Mouse (Mus musculus): ENCODE data around the gene Dennd5b. TPM values are rescaled to one million over a fixed set of nuclear protein-coding genes. Genes with fewer than 3 reads are reported as not detected.

Dennd5b gene
- polyA plus RNA-seq, 1 experiment from 2014 or later: 10.9 TPM

DNA sequence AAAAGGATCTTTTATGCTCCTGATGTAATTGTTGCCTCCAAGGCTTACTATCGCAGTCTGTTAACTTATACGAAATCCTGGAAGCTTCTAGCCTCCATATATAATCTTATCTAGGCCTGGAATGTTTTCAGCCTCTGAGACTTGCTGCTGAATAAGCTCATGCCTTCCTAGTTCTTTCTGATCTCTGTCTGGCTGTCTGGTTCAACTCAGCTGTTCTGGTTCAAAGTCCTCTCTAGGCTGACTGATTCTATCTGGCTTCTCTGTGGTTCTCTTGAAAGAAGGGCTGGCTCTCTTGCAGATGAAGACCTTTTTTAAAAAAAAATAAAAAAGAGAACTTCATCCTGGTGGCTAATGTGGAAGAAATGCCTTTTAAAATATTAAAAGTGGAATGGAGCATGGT, 128.6 kb downstream of the Dennd5b start:
- no peaks in the 10 kb centered on the region for H3K36me3 ChIP-seq (ENCODE audit: control insufficient read depth, insufficient read depth, low read length)
- ATAC-seq (no peak), DNase-seq (ENCODE audit: low spot score) (no peak)
- no peak overlapping the region for H3K4me3 ChIP-seq (ENCODE audit: low read depth, low read length)
- no peak overlapping the region for H3K4me2 ChIP-seq (ENCODE audit: low read length)
- no peak overlapping the region for H3K27ac ChIP-seq (ENCODE audit: low read depth, low read length)
- no peaks in the 10 kb centered on the region for H3K9me3 ChIP-seq (replicated peaks; ENCODE audit: control insufficient read depth, low read length)
- H3K4me1 ChIP-seq (ENCODE audit: control insufficient read depth, insufficient read depth, low read length): no peaks in the 10 kb centered on the region
- 81% methylated on average over 2 of the region's 2 CpGs for WGBS
- no peaks in the 10 kb centered on the region for H3K27me3 ChIP-seq (replicated peaks; ENCODE audit: control insufficient read depth, insufficient read depth, low read length)
- no peak overlapping the region for H3K9ac ChIP-seq (ENCODE audit: low read length)

DNA sequence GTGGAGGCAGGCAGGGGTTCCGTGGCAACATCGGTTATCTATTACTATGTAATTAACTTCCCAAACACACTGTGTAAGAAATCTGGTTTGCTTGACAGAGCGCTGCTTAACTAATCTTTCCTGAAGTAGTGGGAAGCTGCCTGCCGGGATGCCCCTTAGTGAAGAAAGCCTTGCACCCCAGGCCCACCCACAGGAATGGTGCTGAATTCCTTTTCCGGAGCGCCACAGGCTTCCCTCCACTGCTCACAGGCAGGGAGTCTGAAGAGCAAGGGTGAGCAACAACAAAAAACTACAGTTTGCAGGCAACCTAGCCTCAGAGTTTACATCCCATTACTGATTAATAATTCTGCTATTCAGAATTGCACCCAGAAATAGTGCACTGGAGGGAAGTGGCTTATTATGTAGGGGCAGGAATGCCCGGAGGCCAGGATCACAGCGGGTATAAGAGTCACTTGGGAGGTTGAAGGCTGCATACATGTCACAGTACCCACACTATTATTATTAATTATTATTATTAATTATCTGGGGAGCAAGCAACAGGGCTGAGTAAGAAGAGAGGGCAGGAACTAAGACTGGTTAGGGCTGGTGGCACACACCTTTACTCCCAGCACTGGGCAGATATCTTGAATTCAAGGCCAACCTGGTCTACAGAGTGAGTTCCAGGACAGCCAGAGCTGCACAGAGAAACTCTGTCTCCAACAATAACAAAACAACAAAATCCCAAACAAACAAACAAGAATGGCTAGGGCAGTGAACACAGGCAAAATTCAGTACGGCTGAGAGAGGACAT, 129.2 kb downstream of the Dennd5b start:
- no peaks in the 10 kb centered on the region for H3K27me3 ChIP-seq (replicated peaks; ENCODE audit: control insufficient read depth, insufficient read depth, low read length)
- H3K9ac ChIP-seq (ENCODE audit: low read length): no peak overlapping the region
- 18% methylated on average over 9 of the region's 9 CpGs for WGBS
- no peaks in the 10 kb centered on the region for H3K4me1 ChIP-seq (ENCODE audit: control insufficient read depth, insufficient read depth, low read length)
- H3K9me3 ChIP-seq (replicated peaks; ENCODE audit: control insufficient read depth, low read length): no peaks in the 10 kb centered on the region
- H3K4me3 ChIP-seq (ENCODE audit: low read depth, low read length): no peak overlapping the region
- ATAC-seq (no peak), DNase-seq (ENCODE audit: low spot score) (no peak)
- no peak overlapping the region for H3K27ac ChIP-seq (ENCODE audit: low read depth, low read length)
- no peak overlapping the region for H3K4me2 ChIP-seq (ENCODE audit: low read length)
- no peaks in the 10 kb centered on the region for H3K36me3 ChIP-seq (ENCODE audit: control insufficient read depth, insufficient read depth, low read length)

GRCm38 (mm10) chr6:148971385-148971940, 130.0 kb downstream of the Dennd5b start:
- no peak for DNase-seq (ENCODE audit: low spot score)
- Histone ChIP-seq H3K27me3 (replicated peaks; ENCODE audit: control insufficient read depth, insufficient read depth, low read length) (no peaks in the 10 kb centered on the region), H3K4me1 (ENCODE audit: control insufficient read depth, insufficient read depth, low read length) (no peaks in the 10 kb centered on the region), H3K27ac (ENCODE audit: low read depth, low read length) (no peak overlapping the region), H3K9me3 (replicated peaks; ENCODE audit: control insufficient read depth, low read length) (no peaks in the 10 kb centered on the region), H3K4me2 (ENCODE audit: low read length) (no peak overlapping the region), H3K9ac (ENCODE audit: low read length) (no peak overlapping the region), H3K36me3 (ENCODE audit: control insufficient read depth, insufficient read depth, low read length) (no peaks in the 10 kb centered on the region), H3K4me3 (ENCODE audit: low read depth, low read length) (no peak overlapping the region)
- ATAC-seq: no peak
- WGBS: 31% methylated on average over 9 of the region's 9 CpGs

GRCm38 (mm10) chr6:148961285-148961684, 140.2 kb downstream of the Dennd5b start:
- WGBS: 36% methylated on average over 1 of the region's 1 CpGs
- no peak overlapping the region for H3K9ac ChIP-seq (ENCODE audit: low read length)

GRCm38 (mm10) chr6:148959540-148960238, 141.8 kb downstream of the Dennd5b start:
- H3K4me2 ChIP-seq (ENCODE audit: low read length): no peak overlapping the region
- no peaks in the 10 kb centered on the region for H3K4me1 ChIP-seq (ENCODE audit: control insufficient read depth, insufficient read depth, low read length)
- no peak for DNase-seq (ENCODE audit: low spot score)
- no peaks in the 10 kb centered on the region for H3K9me3 ChIP-seq (replicated peaks; ENCODE audit: control insufficient read depth, low read length)
- H3K27me3 ChIP-seq (replicated peaks; ENCODE audit: control insufficient read depth, insufficient read depth, low read length): no peaks in the 10 kb centered on the region
- 61% methylated on average over 4 of the region's 4 CpGs for WGBS
- no peak for ATAC-seq
- H3K9ac ChIP-seq (ENCODE audit: low read length): no peak overlapping the region
- H3K27ac ChIP-seq (ENCODE audit: low read depth, low read length): no peak overlapping the region
- H3K36me3 ChIP-seq (ENCODE audit: control insufficient read depth, insufficient read depth, low read length): no peaks in the 10 kb centered on the region
- H3K4me3 ChIP-seq (ENCODE audit: low read depth, low read length): no peak overlapping the region

More at GRCm38 (mm10) chr6:148961285-148961684, 140.2 kb downstream of the Dennd5b start:
- no peaks in the 10 kb centered on the region for H3K4me1 ChIP-seq (ENCODE audit: control insufficient read depth, insufficient read depth, low read length)
- no peaks in the 10 kb centered on the region for H3K36me3 ChIP-seq (ENCODE audit: control insufficient read depth, insufficient read depth, low read length)
- no peak overlapping the region for H3K27ac ChIP-seq (ENCODE audit: low read depth, low read length)
- ATAC-seq: no peak
- H3K4me3 ChIP-seq (ENCODE audit: low read depth, low read length): no peak overlapping the region
- no peaks in the 10 kb centered on the region for H3K27me3 ChIP-seq (replicated peaks; ENCODE audit: control insufficient read depth, insufficient read depth, low read length)
- H3K9me3 ChIP-seq (replicated peaks; ENCODE audit: control insufficient read depth, low read length): no peaks in the 10 kb centered on the region
- H3K4me2 ChIP-seq (ENCODE audit: low read length): no peak overlapping the region
- DNase-seq (ENCODE audit: low spot score): no peak

- Histone ChIP-seq H3K36me3 (ENCODE audit: control insufficient read depth, insufficient read depth, low read length) (no peaks in the 10 kb centered on the region), H3K4me2 (ENCODE audit: low read length) (no peak overlapping the region), H3K27me3 (replicated peaks; ENCODE audit: control insufficient read depth, insufficient read depth, low read length) (no peaks in the 10 kb centered on the region), H3K4me3 (ENCODE audit: low read depth, low read length) (no peak overlapping the region), H3K27ac (ENCODE audit: low read depth, low read length) (no peak overlapping the region), H3K9me3 (replicated peaks; ENCODE audit: control insufficient read depth, low read length) (no peaks in the 10 kb centered on the region), H3K4me1 (ENCODE audit: control insufficient read depth, insufficient read depth, low read length) (no peaks in the 10 kb centered on the region), H3K9ac (ENCODE audit: low read length) (no peak overlapping the region)
- no peak for ATAC-seq
- WGBS: 100% methylated on average over 1 of the region's 1 CpGs
- DNase-seq (ENCODE audit: low spot score): no peak
Measured at GRCm38 (mm10) chr6:148958712-148959111, 142.8 kb downstream of the Dennd5b start.

DNA sequence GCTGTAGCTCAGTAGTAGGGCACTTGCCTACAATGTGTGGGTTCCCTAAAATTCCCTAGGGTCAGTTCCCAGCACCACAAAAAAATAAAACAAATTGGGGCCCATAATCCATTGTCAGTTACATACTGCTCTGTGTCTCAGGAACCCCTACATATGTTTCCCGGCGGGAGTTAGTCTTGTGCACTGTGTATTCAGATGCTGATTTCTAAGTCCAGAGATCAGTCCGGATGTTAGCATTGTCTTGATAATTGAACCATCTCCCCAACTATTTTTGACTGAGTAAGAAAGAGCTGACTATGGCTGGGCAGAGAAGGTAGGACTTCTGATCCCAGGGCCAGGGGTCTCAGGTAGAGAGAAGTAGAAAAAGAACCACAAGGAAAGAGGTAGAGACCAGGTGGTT, 144.4 kb downstream of the Dennd5b start:
- H3K36me3 ChIP-seq (ENCODE audit: control insufficient read depth, insufficient read depth, low read length): no peaks in the 10 kb centered on the region
- H3K4me2 ChIP-seq (ENCODE audit: low read length): no peak overlapping the region
- H3K27me3 ChIP-seq (replicated peaks; ENCODE audit: control insufficient read depth, insufficient read depth, low read length): no peaks in the 10 kb centered on the region
- no peaks in the 10 kb centered on the region for H3K9me3 ChIP-seq (replicated peaks; ENCODE audit: control insufficient read depth, low read length)
- no peak for DNase-seq (ENCODE audit: low spot score)
- WGBS: 95% methylated on average over 3 of the region's 3 CpGs
- no peak overlapping the region for H3K9ac ChIP-seq (ENCODE audit: low read length)
- no peak overlapping the region for H3K4me3 ChIP-seq (ENCODE audit: low read depth, low read length)
- H3K27ac ChIP-seq (ENCODE audit: low read depth, low read length): no peak overlapping the region
- ATAC-seq: no peak
- no peaks in the 10 kb centered on the region for H3K4me1 ChIP-seq (ENCODE audit: control insufficient read depth, insufficient read depth, low read length)

GRCm38 (mm10) chr6:148955641-148956420, 145.6 kb downstream of the Dennd5b start:
- no peak overlapping the region for H3K9ac ChIP-seq (ENCODE audit: low read length)
- no peaks in the 10 kb centered on the region for H3K9me3 ChIP-seq (replicated peaks; ENCODE audit: control insufficient read depth, low read length)
- no peak overlapping the region for H3K27ac ChIP-seq (ENCODE audit: low read depth, low read length)
- H3K36me3 ChIP-seq (ENCODE audit: control insufficient read depth, insufficient read depth, low read length): no peaks in the 10 kb centered on the region
- ATAC-seq (no peak), DNase-seq (ENCODE audit: low spot score) (no peak)
- no peak overlapping the region for H3K4me3 ChIP-seq (ENCODE audit: low read depth, low read length)
- no peaks in the 10 kb centered on the region for H3K4me1 ChIP-seq (ENCODE audit: control insufficient read depth, insufficient read depth, low read length)
- H3K27me3 ChIP-seq (replicated peaks; ENCODE audit: control insufficient read depth, insufficient read depth, low read length): no peaks in the 10 kb centered on the region
- no peak overlapping the region for H3K4me2 ChIP-seq (ENCODE audit: low read length)

Measured in forebrain, embryonic 14.5 days (tissue).